Mouse (Mus musculus): ENCODE data around the gene Edem2. TPM values are rescaled to one million over a fixed set of nuclear protein-coding genes. Genes with fewer than 3 reads are reported as not detected.

Edem2 gene
- polyA plus RNA-seq, 1 experiment from 2014 or later: 24.6 TPM

GRCm38 (mm10) chr2:155681874-155682273 is 47.4 kb downstream of the Edem2 start:
- 69% methylated on average over 2 of the region's 2 CpGs for WGBS (ENCODE audit: insufficient replicate concordance)
- Histone ChIP-seq H3K4me3 (no peak overlapping the region), H3K9ac (no peak overlapping the region), H3K36me3 (peaks cover 17% of the 10 kb centered on the region; the same call in 1 of the 2 replicates), H3K9me3 (replicated peaks) (no peaks in the 10 kb centered on the region), H3K4me1 (peaks cover 19% of the 10 kb centered on the region; the same call in 1 of the 2 replicates), H3K27ac (no peak overlapping the region), H3K4me2 (no peak overlapping the region), H3K27me3 (replicated peaks) (no peaks in the 10 kb centered on the region)
- ATAC-seq: no peak

- no peaks in the 10 kb centered on the region for H3K9me3 ChIP-seq (replicated peaks)
- H3K36me3 ChIP-seq: peaks cover 12% of the 10 kb centered on the region; the same call in 1 of the 2 replicates
- H3K9ac ChIP-seq: no peak overlapping the region
- no peak for ATAC-seq
- no peak overlapping the region for H3K4me3 ChIP-seq
- H3K27me3 ChIP-seq (replicated peaks): no peaks in the 10 kb centered on the region
- H3K4me1 ChIP-seq: peaks cover 19% of the 10 kb centered on the region; the same call in 1 of the 2 replicates
- no peak overlapping the region for H3K4me2 ChIP-seq
- no peak overlapping the region for H3K27ac ChIP-seq
- WGBS (ENCODE audit: insufficient replicate concordance): 51% methylated on average over 8 of the region's 8 CpGs
These were observed 48.1 kb downstream of the Edem2 start for GRCm38 (mm10) chr2:155681194-155681593.

GRCm38 (mm10) chr2:155680591-155680990 is 48.7 kb downstream of the Edem2 start:
- no peak overlapping the region for H3K27ac ChIP-seq
- no peak for ATAC-seq
- H3K36me3 ChIP-seq: peaks cover 8% of the 10 kb centered on the region; the same call in 1 of the 2 replicates
- H3K9ac ChIP-seq: no peak overlapping the region
- WGBS (ENCODE audit: insufficient replicate concordance): 39% methylated on average over 5 of the region's 5 CpGs
- H3K4me2 ChIP-seq: no peak overlapping the region
- peaks cover 22% of the 10 kb centered on the region for H3K4me1 ChIP-seq
- no peaks in the 10 kb centered on the region for H3K9me3 ChIP-seq (replicated peaks)
- no peaks in the 10 kb centered on the region for H3K27me3 ChIP-seq (replicated peaks)
- H3K4me3 ChIP-seq: no peak overlapping the region

- H3K4me2 ChIP-seq: no peak overlapping the region
- no peaks in the 10 kb centered on the region for H3K9me3 ChIP-seq (replicated peaks)
- ATAC-seq: no peak
- H3K4me1 ChIP-seq: peaks cover 31% of the 10 kb centered on the region
- H3K27me3 ChIP-seq (replicated peaks): no peaks in the 10 kb centered on the region
- no peak overlapping the region for H3K27ac ChIP-seq
- H3K9ac ChIP-seq: no peak overlapping the region
- no peak overlapping the region for H3K4me3 ChIP-seq
- 73% methylated on average over 4 of the region's 4 CpGs for WGBS (ENCODE audit: insufficient replicate concordance)
- H3K36me3 ChIP-seq: peaks cover 6% of the 10 kb centered on the region; the same call in 1 of the 2 replicates
These were observed 49.6 kb downstream of the Edem2 start for GRCm38 (mm10) chr2:155679586-155680110.

- Histone ChIP-seq H3K4me1 (peaks cover 12% of the 10 kb centered on the region), H3K4me2 (no peak overlapping the region), H3K27ac (no peak overlapping the region), H3K36me3 (peaks cover 26% of the 10 kb centered on the region), H3K9me3 (replicated peaks) (no peaks in the 10 kb centered on the region), H3K4me3 (no peak overlapping the region), H3K9ac (no peak overlapping the region), H3K27me3 (replicated peaks) (no peaks in the 10 kb centered on the region)
- WGBS (ENCODE audit: insufficient replicate concordance): 57% methylated on average over 4 of the region's 4 CpGs
- ATAC-seq: no peak
These were observed 54.2 kb downstream of the Edem2 start for GRCm38 (mm10) chr2:155675118-155675517.

GRCm38 (mm10) chr2:155673546-155673945 is 55.7 kb downstream of the Edem2 start:
- ATAC-seq: no peak
- Histone ChIP-seq H3K27me3 (replicated peaks) (no peaks in the 10 kb centered on the region), H3K4me3 (no peak overlapping the region), H3K4me2 (no peak overlapping the region), H3K9me3 (replicated peaks) (no peaks in the 10 kb centered on the region), H3K9ac (no peak overlapping the region), H3K4me1 (peaks cover 12% of the 10 kb centered on the region), H3K27ac (no peak overlapping the region), H3K36me3 (peaks cover 31% of the 10 kb centered on the region)
- 25% methylated on average over 2 of the region's 2 CpGs for WGBS (ENCODE audit: insufficient replicate concordance)

GRCm38 (mm10) chr2:155671236-155671635 is 58.0 kb downstream of the Edem2 start:
- Histone ChIP-seq H3K27ac (no peak overlapping the region), H3K4me2 (no peak overlapping the region), H3K9ac (no peak overlapping the region), H3K4me3 (no peak overlapping the region), H3K27me3 (replicated peaks) (no peaks in the 10 kb centered on the region), H3K9me3 (replicated peaks) (no peaks in the 10 kb centered on the region), H3K36me3 (peaks cover 54% of the 10 kb centered on the region), H3K4me1 (peaks cover 12% of the 10 kb centered on the region)
- no peak for ATAC-seq
- WGBS (ENCODE audit: insufficient replicate concordance): 84% methylated on average over 4 of the region's 4 CpGs

GRCm38 (mm10) chr2:155668461-155668860 is 60.8 kb downstream of the Edem2 start:
- WGBS (ENCODE audit: insufficient replicate concordance): 70% methylated on average over 4 of the region's 4 CpGs
- no peaks in the 10 kb centered on the region for H3K27me3 ChIP-seq (replicated peaks)
- H3K4me1 ChIP-seq: no peaks in the 10 kb centered on the region
- H3K9me3 ChIP-seq (replicated peaks): no peaks in the 10 kb centered on the region
- peaks cover 80% of the 10 kb centered on the region for H3K36me3 ChIP-seq
- H3K9ac ChIP-seq: no peak overlapping the region
- no peak overlapping the region for H3K4me2 ChIP-seq
- H3K4me3 ChIP-seq: no peak overlapping the region
- no peak for ATAC-seq
- H3K27ac ChIP-seq: no peak overlapping the region

- ATAC-seq: no peak
These were observed 61.4 kb downstream of the Edem2 start for GRCm38 (mm10) chr2:155667881-155668280.

GRCm38 (mm10) chr2:155663910-155664460 is 65.3 kb downstream of the Edem2 start:
- 74% methylated on average over 6 of the region's 6 CpGs for WGBS (ENCODE audit: insufficient replicate concordance)

More at GRCm38 (mm10) chr2:155667881-155668280, 61.4 kb downstream of the Edem2 start:
- Histone ChIP-seq H3K9me3 (replicated peaks) (no peaks in the 10 kb centered on the region), H3K4me1 (no peaks in the 10 kb centered on the region), H3K4me2 (no peak overlapping the region), H3K4me3 (no peak overlapping the region), H3K9ac (no peak overlapping the region), H3K27ac (no peak overlapping the region), H3K27me3 (replicated peaks) (no peaks in the 10 kb centered on the region), H3K36me3 (peaks cover 85% of the 10 kb centered on the region)
- 87% methylated on average over 8 of the region's 8 CpGs for WGBS (ENCODE audit: insufficient replicate concordance)

GRCm38 (mm10) chr2:155663097-155663496 is 66.2 kb downstream of the Edem2 start:
- Histone ChIP-seq H3K36me3 (peaks cover 93% of the 10 kb centered on the region), H3K9me3 (replicated peaks) (no peaks in the 10 kb centered on the region), H3K9ac (no peak overlapping the region), H3K4me1 (no peaks in the 10 kb centered on the region), H3K27ac (no peak overlapping the region), H3K4me3 (no peak overlapping the region), H3K4me2 (no peak overlapping the region), H3K27me3 (replicated peaks) (no peaks in the 10 kb centered on the region)
- no peak for ATAC-seq
- 32% methylated on average over 5 of the region's 5 CpGs for WGBS (ENCODE audit: insufficient replicate concordance)

More at GRCm38 (mm10) chr2:155663910-155664460, 65.3 kb downstream of the Edem2 start:
- H3K27ac ChIP-seq: no peak overlapping the region
- H3K4me3 ChIP-seq: no peak overlapping the region
- no peak for ATAC-seq
- peaks cover 94% of the 10 kb centered on the region for H3K36me3 ChIP-seq
- H3K4me2 ChIP-seq: no peak overlapping the region
- H3K4me1 ChIP-seq: no peaks in the 10 kb centered on the region
- H3K9me3 ChIP-seq (replicated peaks): no peaks in the 10 kb centered on the region
- H3K27me3 ChIP-seq (replicated peaks): no peaks in the 10 kb centered on the region
- no peak overlapping the region for H3K9ac ChIP-seq

- WGBS (ENCODE audit: insufficient replicate concordance): 83% methylated on average over 5 of the region's 5 CpGs
- Histone ChIP-seq H3K27me3 (replicated peaks) (no peaks in the 10 kb centered on the region), H3K36me3 (peaks cover 93% of the 10 kb centered on the region), H3K4me1 (no peaks in the 10 kb centered on the region), H3K4me3 (no peak overlapping the region), H3K9me3 (replicated peaks) (no peaks in the 10 kb centered on the region), H3K4me2 (no peak overlapping the region), H3K27ac (no peak overlapping the region), H3K9ac (no peak overlapping the region)
- no peak for ATAC-seq
These were observed 66.9 kb downstream of the Edem2 start for GRCm38 (mm10) chr2:155662390-155662789.

All from liver, embryonic 12.5 days (tissue).